Mouse (Mus musculus) CH12.LX (cell line): Measurements from ENCODE around the gene Bglap3. TPM values are rescaled to one million over a fixed set of nuclear protein-coding genes. Genes with fewer than 3 reads are reported as not detected.
"Not testable (repeated sequence)": the region's sequence is repeated elsewhere in the genome, so short reads cannot be mapped to it uniquely, and the experiment has no call there.

Source experiments
- DNase-seq: peaks from one replicate; pipeline ENCODE4 v3.0.0-alpha.2; 2013; ENCODE audit errors: extremely low read depth
- H3K27ac ChIP-seq: 2 replicates; pipeline ENCODE4 v1.5.1; 2012; ENCODE audit warnings: low read depth, mild to moderate bottlenecking, control low read depth, moderate library complexity; ENCODE audit not compliant: insufficient read depth
- H3K27me3 ChIP-seq: replicated peaks from 2 replicates; pipeline ENCODE3; 2012; ENCODE audit warnings: inconsistent platforms
- H3K36me3 ChIP-seq, 2 experiments: replicated peaks in 1 of 2; 2 replicates each; pipeline versions ENCODE3 to v1.6.1; 2012; ENCODE audit warnings: inconsistent platforms in 1 of 2, low read length in 1 of 2, mild to moderate bottlenecking in 1 of 2, mixed read lengths in 1 of 2, moderate library complexity in 1 of 2; ENCODE audit not compliant: control insufficient read depth in 1 of 2, insufficient read depth in 1 of 2
- H3K4me1 ChIP-seq, 2 experiments: 2 replicates each; pipeline ENCODE4 v1.6.1; 2012; ENCODE audit warnings: inconsistent platforms in 1 of 2, moderate library complexity in 1 of 2; ENCODE audit not compliant: insufficient read depth in 2 of 2, control insufficient read depth in 1 of 2
- H3K4me2 ChIP-seq: 2 replicates; pipeline ENCODE4 v1.6.1; 2012; ENCODE audit warnings: low read depth, mild to moderate bottlenecking, control low read depth; ENCODE audit not compliant: poor library complexity, insufficient read depth, severe bottlenecking
- H3K4me3 ChIP-seq, 3 experiments: fragments of 150-350 bp in 1 of 3; sonication (generic) in 1 of 3; replicated peaks in 1 of 3; 2 replicates each; pipeline versions ENCODE3 to v1.5.1; 2011 to 2012; ENCODE audit warnings: low read depth in 2 of 3, low read length in 2 of 3, mild to moderate bottlenecking in 2 of 3, moderate library complexity in 2 of 3, control low read depth in 1 of 3, improper control_type of control experiment in 1 of 3, inconsistent platforms in 1 of 3, mixed read lengths in 1 of 3; ENCODE audit not compliant: poor library complexity in 1 of 3
- H3K79me2 ChIP-seq: replicated peaks from 2 replicates; pipeline ENCODE4 v1.6.1; 2012; ENCODE audit warnings: mild to moderate bottlenecking, moderate library complexity; ENCODE audit not compliant: control insufficient read depth, poor library complexity, insufficient read depth, severe bottlenecking; ENCODE audit errors: extremely low read depth
- H3K9ac ChIP-seq: 2 replicates; pipeline ENCODE4 v1.6.1; 2012; ENCODE audit warnings: low read depth, mild to moderate bottlenecking, control low read depth, moderate library complexity; ENCODE audit not compliant: insufficient read depth
- H3K9me3 ChIP-seq: replicated peaks from 2 replicates; pipeline ENCODE3; 2012; ENCODE audit warnings: low read length, inconsistent platforms, mixed read lengths
- BHLHE40 ChIP-seq: IDR thresholded peaks from 2 replicates; pipeline ENCODE4 v1.6.1; 2011; ENCODE audit warnings: mild to moderate bottlenecking, low read depth, low read length, improper control_type of control experiment
- CTCF ChIP-seq, 2 experiments: IDR thresholded peaks in 1 of 2; conservative IDR thresholded peaks in 1 of 2; 2 replicates each; pipeline ENCODE4 v1.5.1; 2011 to 2012; ENCODE audit warnings: low read depth in 2 of 2, low read length in 2 of 2, improper control_type of control experiment in 1 of 2, inconsistent platforms in 1 of 2, mild to moderate bottlenecking in 1 of 2, moderate library complexity in 1 of 2
- E2F4 ChIP-seq: IDR thresholded peaks from 2 replicates; pipeline ENCODE4 v1.6.1; 2011; ENCODE audit warnings: low read depth, low read length, improper control_type of control experiment; ENCODE audit not compliant: insufficient replicate concordance
- ELF1 ChIP-seq: IDR thresholded peaks from 2 replicates; pipeline ENCODE4 v1.6.1; 2014; ENCODE audit warnings: low read depth, mild to moderate bottlenecking, inconsistent platforms, low read length, improper control_type of control experiment
- HCFC1 ChIP-seq: IDR thresholded peaks from 2 replicates; pipeline ENCODE4 v1.6.1; 2012; ENCODE audit warnings: low read depth, mild to moderate bottlenecking, inconsistent platforms, low read length, improper control_type of control experiment
- IRF4 ChIP-seq: IDR thresholded peaks from 2 replicates; pipeline ENCODE4 v1.6.1; 2014; ENCODE audit warnings: low read depth, mild to moderate bottlenecking, inconsistent platforms, low read length, improper control_type of control experiment
- JUN ChIP-seq: IDR thresholded peaks from 2 replicates; pipeline ENCODE4 v1.6.1; 2011; ENCODE audit warnings: low read depth, mild to moderate bottlenecking, low read length, improper control_type of control experiment, moderate library complexity; ENCODE audit not compliant: insufficient read depth
- JUND ChIP-seq: conservative IDR thresholded peaks from 2 replicates; pipeline ENCODE4 v1.6.1; 2011; ENCODE audit warnings: low read depth, low read length, improper control_type of control experiment
- KAT2A ChIP-seq: IDR thresholded peaks from 2 replicates; pipeline ENCODE4 v1.6.1; 2012; ENCODE audit warnings: low read length, improper control_type of control experiment, inconsistent platforms; ENCODE audit not compliant: insufficient replicate concordance
- MAFK ChIP-seq: IDR thresholded peaks from 2 replicates; pipeline ENCODE4 v1.6.1; 2011; ENCODE audit warnings: low read length, improper control_type of control experiment; ENCODE audit not compliant: insufficient replicate concordance
- MAX ChIP-seq: IDR thresholded peaks from 2 replicates; pipeline ENCODE4 v1.6.1; 2011; ENCODE audit warnings: low read length, improper control_type of control experiment
- MEF2A ChIP-seq: IDR thresholded peaks from 2 replicates; pipeline ENCODE4 v1.6.1; 2014; ENCODE audit warnings: low read depth, mild to moderate bottlenecking, inconsistent platforms, low read length, improper control_type of control experiment, borderline replicate concordance
- MXI1 ChIP-seq: IDR thresholded peaks from 2 replicates; pipeline ENCODE4 v1.6.1; 2011; ENCODE audit warnings: mild to moderate bottlenecking, low read depth, low read length, improper control_type of control experiment
- MYC ChIP-seq: IDR thresholded peaks from 2 replicates; pipeline ENCODE4 v1.6.1; 2011; ENCODE audit warnings: low read depth, mild to moderate bottlenecking, improper control_type of control experiment, low read length
- NRF1 ChIP-seq: IDR thresholded peaks from 2 replicates; pipeline ENCODE4 v1.6.1; 2014; ENCODE audit warnings: low read depth, mild to moderate bottlenecking, inconsistent platforms, low read length, improper control_type of control experiment, moderate library complexity
- RAD21 ChIP-seq: IDR thresholded peaks from 2 replicates; pipeline ENCODE4 v1.6.1; 2011; ENCODE audit warnings: low read depth, mild to moderate bottlenecking, low read length, improper control_type of control experiment, moderate library complexity
- SIN3A ChIP-seq: IDR thresholded peaks from 2 replicates; pipeline ENCODE4 v1.6.1; 2012; ENCODE audit warnings: low read length, improper control_type of control experiment, inconsistent platforms
- SMC3 ChIP-seq: IDR thresholded peaks from 2 replicates; pipeline ENCODE4 v1.6.1; 2011; ENCODE audit warnings: low read depth, low read length, improper control_type of control experiment
- TBP ChIP-seq: conservative IDR thresholded peaks from 2 replicates; pipeline ENCODE4 v1.6.1; 2011; ENCODE audit warnings: low read depth, low read length, improper control_type of control experiment
- TCF12 ChIP-seq: IDR thresholded peaks from 2 replicates; pipeline ENCODE4 v1.6.1; 2014; ENCODE audit warnings: low read depth, mild to moderate bottlenecking, inconsistent platforms, low read length, improper control_type of control experiment
- UBTF ChIP-seq: IDR thresholded peaks from 2 replicates; pipeline ENCODE4 v1.6.1; 2012; ENCODE audit warnings: low read depth, mild to moderate bottlenecking, inconsistent platforms, low read length, improper control_type of control experiment, moderate library complexity
- USF1 ChIP-seq: IDR thresholded peaks from 2 replicates; pipeline ENCODE4 v1.6.1; 2014; ENCODE audit warnings: low read depth, mild to moderate bottlenecking, inconsistent platforms, low read length, improper control_type of control experiment
- USF2 ChIP-seq: conservative IDR thresholded peaks from 2 replicates; pipeline ENCODE4 v1.6.1; 2011; ENCODE audit warnings: low read depth, low read length, improper control_type of control experiment
- ZC3H11A ChIP-seq: IDR thresholded peaks from 2 replicates; pipeline ENCODE4 v1.6.1; 2012; ENCODE audit warnings: low read depth, mild to moderate bottlenecking, inconsistent platforms, low read length, improper control_type of control experiment
- ZKSCAN1 ChIP-seq: IDR thresholded peaks from 2 replicates; pipeline ENCODE4 v1.6.1; 2012; ENCODE audit warnings: low read depth, inconsistent platforms, low read length, improper control_type of control experiment, borderline replicate concordance
- ZMIZ1 ChIP-seq: IDR thresholded peaks from 2 replicates; pipeline ENCODE4 v1.6.1; 2012; ENCODE audit warnings: low read depth, mild to moderate bottlenecking, inconsistent platforms, low read length, improper control_type of control experiment
- dilution Hi-C: fragments of 300-500 bp; cut with MboI; formaldehyde crosslinking; loops from 2 replicates; pipeline ENCODE4 v1.14.3; 2020; ENCODE audit warnings: low sequenced_read_pairs; ENCODE audit not compliant: extremely low pct_unique_long_range_greater_than_20kb, extremely low pct_ligation_motif_present
- in situ Hi-C: fragments of 300-500 bp; cut with MboI; formaldehyde crosslinking; loops from 3 replicates; pipeline ENCODE4 v1.14.3; 2019; ENCODE audit warnings: low sequenced_read_pairs, low pct_ligation_motif_present, low pct_unique_long_range_greater_than_20kb, mixed read lengths
- polyA plus RNA-seq: library from polyadenylated mRNA; unstranded; fragments of >175 nt; gene quantifications from 2 replicates; pipeline ENCODE4 v1.2.1, GENCODE M21; 2012; ENCODE audit warnings: low read depth; ENCODE audit not compliant: insufficient read length
- total RNA-seq, 2 experiments: library from RNA; depleted of rRNA; stranded (reverse); fragments of 300-350 nt in 1 of 2; fragments of >200 nt in 1 of 2; gene quantifications; 2 replicates each; pipeline ENCODE4 v1.2.3; 2012 to 2014

Bglap3 gene
- total and polyA plus RNA-seq, 3 experiments = 1.0 to 2.7 (median 2.0) TPM

DNA sequence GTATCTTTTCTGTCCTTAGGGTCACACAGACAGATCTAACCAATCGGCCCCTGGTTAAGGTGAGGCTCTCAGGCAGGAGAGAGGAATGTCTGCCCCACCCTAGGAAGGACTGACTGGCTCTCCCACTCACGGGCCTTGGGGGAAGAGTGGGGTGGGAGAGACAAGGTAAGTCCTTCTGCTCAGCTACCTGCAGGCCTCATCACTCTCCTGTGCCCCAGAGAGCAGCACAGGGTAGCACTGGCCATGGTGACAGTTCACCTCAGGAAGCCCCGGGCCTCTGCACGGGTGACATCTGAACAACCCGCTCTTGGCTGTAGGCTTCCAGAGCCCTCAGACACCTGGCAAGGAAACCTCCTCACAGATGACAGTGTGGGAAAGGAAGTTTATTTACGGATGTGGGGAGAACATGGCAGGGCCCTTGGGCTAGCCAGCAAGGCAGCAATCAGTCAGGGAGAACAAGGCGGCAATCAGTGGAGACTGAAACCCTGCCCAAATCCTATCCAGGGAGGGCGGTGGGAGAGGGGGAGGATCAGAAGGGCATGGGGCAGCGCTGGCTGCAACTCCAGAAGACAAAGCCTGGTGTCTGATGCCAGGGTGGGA, 21.3 kb upstream of the Bglap3 start:
- Histone ChIP-seq H3K4me3 (no peak overlapping the region), H3K27ac (no peak overlapping the region), H3K4me2 (no peak overlapping the region), H3K4me1 (peaks cover 13 to 37% of the 10 kb centered on the region in 2 experiments), H3K79me2 (no peaks in the 10 kb centered on the region), H3K9me3 (peaks cover 5% of the 10 kb centered on the region), H3K36me3 (peaks cover 22 to 82% of the 10 kb centered on the region in 2 experiments), H3K27me3 (no peaks in the 10 kb centered on the region), H3K9ac (no peak overlapping the region)
- in situ Hi-C loops (no loop called here), dilution Hi-C loops (no loop called here)
- TF ChIP-seq RAD21 (no peak), JUN (no peak), TCF12 (no peak), SIN3A (no peak), NRF1 (no peak), CTCF (conservative IDR thresholded peaks at IDR 0.05 in 1 of 2, IDR thresholded peaks at IDR 0.05 in 1 of 2; ENCODE audit: low read depth in 2 of 2, low read length in 2 of 2) (no peak), BHLHE40 (no peak), ELF1 (no peak), MAFK (no peak), USF1 (no peak), HCFC1 (no peak), SMC3 (no peak), KAT2A (no peak)
- no peak for DNase-seq

DNA sequence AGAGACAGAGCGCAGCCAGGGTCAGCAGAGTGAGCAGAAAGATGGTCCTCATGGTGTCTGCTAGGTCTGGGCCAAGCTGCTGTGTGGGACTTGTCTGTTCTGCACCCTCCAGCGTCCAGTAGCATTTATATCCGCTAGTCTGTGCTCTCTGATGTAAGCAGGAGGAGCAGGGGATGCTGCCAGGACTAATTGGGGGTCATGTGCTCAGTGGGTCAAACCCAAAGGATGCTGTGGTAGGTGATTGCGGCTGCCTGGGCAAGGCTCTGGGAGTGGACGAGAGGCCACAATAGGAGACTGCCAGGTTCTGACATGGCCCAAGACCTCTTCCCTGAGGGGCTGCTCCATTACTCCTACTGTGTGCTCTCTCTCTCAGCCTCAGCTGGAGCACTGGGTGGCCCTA, 11.8 kb upstream of the Bglap3 start, which contains the start of gene Bglap:
TSS of gene Bglap (minus strand) at position 101 of the 400 bp plus-strand sequence.
- Histone ChIP-seq H3K4me3 (no peak within 1 kb of the TSS), H3K4me1 (peaks cover 0 to 5% of the 10 kb centered on the region in 2 experiments; a peak in 1 of 4 replicates), H3K27me3 (no peaks in the 10 kb centered on the region), H3K9ac (no peak within 1 kb of the TSS), H3K4me2 (no peak within 1 kb of the TSS), H3K79me2 (no peaks in the 10 kb centered on the region), H3K9me3 (no peaks in the 10 kb centered on the region), H3K36me3 (peaks cover 0 to 2% of the 10 kb centered on the region in 2 experiments), H3K27ac (no peak within 1 kb of the TSS)
- in situ Hi-C loops (no loop called here), dilution Hi-C loops (no loop called here)
- TF ChIP-seq IRF4 (no peak), MAX (no peak), SMC3 (no peak), USF2 (no peak), ZMIZ1 (no peak), MYC (no peak), MXI1 (no peak), JUND (no peak), MEF2A (no peak), TBP (no peak), CTCF (conservative IDR thresholded peaks at IDR 0.05 in 1 of 2, IDR thresholded peaks at IDR 0.05 in 1 of 2; ENCODE audit: low read depth in 2 of 2, low read length in 2 of 2) (no peak), BHLHE40 (no peak), TCF12 (no peak), KAT2A (no peak), E2F4 (no peak), UBTF (no peak), ZKSCAN1 (no peak), ZC3H11A (no peak)
- no peak for DNase-seq

DNA sequence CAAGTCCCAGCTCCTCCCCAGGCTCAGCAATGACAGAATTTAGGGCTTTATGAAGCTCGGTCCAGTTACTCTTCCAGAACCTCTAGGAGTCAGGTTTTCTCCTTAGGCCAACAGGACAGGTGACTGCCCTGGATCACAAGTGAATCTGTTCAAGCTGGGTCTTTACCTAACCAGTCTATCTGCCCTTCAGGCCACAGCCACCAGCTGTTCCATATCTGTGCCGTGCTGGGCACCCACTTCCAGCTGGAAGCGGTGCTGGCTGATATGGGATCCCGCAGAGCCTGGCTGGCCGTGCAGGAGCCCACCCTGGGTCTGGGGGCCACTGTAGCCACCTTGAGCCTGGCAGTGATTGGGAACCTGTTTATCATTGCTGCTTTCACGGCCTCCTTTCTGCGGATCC, 9.8 kb upstream of the Bglap3 start:
- H3K36me3 ChIP-seq, H3K4me1 ChIP-seq, H3K4me3 ChIP-seq, H3K9ac ChIP-seq, H3K27me3 ChIP-seq, H3K9me3 ChIP-seq, H3K4me2 ChIP-seq, in situ Hi-C loops, dilution Hi-C loops, H3K79me2 ChIP-seq, H3K27ac ChIP-seq, DNase-seq: not testable (repeated sequence)
